Mouse (Mus musculus) thymus, adult 2 months (tissue): ENCODE measurements around the gene P4ha1. TPM values are rescaled to one million over a fixed set of nuclear protein-coding genes. Genes with fewer than 3 reads are reported as not detected.
A peak's percentile ranks its signal among the peaks of the same experiment; 100 is the strongest.
"Not testable (repeated sequence)": the region's sequence is repeated elsewhere in the genome, so short reads cannot be mapped to it uniquely, and the experiment has no call there.

Experiments used
- DNase-seq: peaks from one replicate; pipeline ENCODE4 v3.0.0; 2021
- H3K27ac ChIP-seq: fragments of 200-500 bp; 2 replicates; pipeline ENCODE4 v1.5.1; 2012; ENCODE audit warnings: low read length, control low read depth; ENCODE audit not compliant: control insufficient read depth, insufficient read depth
- H3K27me3 ChIP-seq: fragments of 200-500 bp; 2 replicates; pipeline ENCODE4 v1.6.1; 2012; ENCODE audit warnings: mild to moderate bottlenecking, low read length, moderate library complexity, mixed read lengths; ENCODE audit not compliant: control insufficient read depth, insufficient read depth
- H3K36me3 ChIP-seq: fragments of 200-500 bp; 2 replicates; pipeline ENCODE4 v1.6.1; 2012; ENCODE audit warnings: mild to moderate bottlenecking, low read length, moderate library complexity; ENCODE audit not compliant: control insufficient read depth, insufficient read depth
- H3K4me1 ChIP-seq: fragments of 200-500 bp; replicated peaks from 2 replicates; pipeline ENCODE4 v1.6.1; 2012; ENCODE audit warnings: low read length; ENCODE audit not compliant: control insufficient read depth, insufficient read depth
- H3K4me3 ChIP-seq: fragments of 200-500 bp; 2 replicates; pipeline ENCODE4 v1.5.1; 2012; ENCODE audit warnings: mild to moderate bottlenecking, low read length, control low read depth, moderate library complexity; ENCODE audit not compliant: control insufficient read depth, insufficient read depth
- CTCF ChIP-seq: fragments of 200-500 bp; IDR thresholded peaks from 2 replicates; pipeline ENCODE4 v1.5.1; 2012; ENCODE audit warnings: mild to moderate bottlenecking, control low read depth, low read length, moderate library complexity, borderline replicate concordance; ENCODE audit not compliant: control insufficient read depth, poor library complexity, insufficient read depth; ENCODE audit errors: extremely low read depth
- POLR2A ChIP-seq: fragments of 200-500 bp; IDR thresholded peaks from 2 replicates; pipeline ENCODE4 v1.6.1; 2012; ENCODE audit warnings: mild to moderate bottlenecking, low read length, control low read depth, moderate library complexity; ENCODE audit not compliant: control insufficient read depth, poor library complexity, insufficient read depth; ENCODE audit errors: extremely low read depth
- WGBS: fragments of 180-500 bp; shearing (Covaris S2); methylation state at CpG from one replicate; pipeline ENCODE4 v1.1.7; 2018; 5-methylcytosine and 5-hydroxymethylcytosine counted together
- polyA plus RNA-seq: library from polyadenylated mRNA; depleted of rRNA; stranded (reverse); fragments of >200 nt; gene quantifications from 2 replicates; pipeline ENCODE4 v1.2.3, GENCODE M21; 2012

Gene P4ha1
- polyA plus RNA-seq, 1 experiment: 11.0 TPM

GRCm38 (mm10) chr10:59380411-59380821 lies 57.3 kb downstream of the P4ha1 start:
- Histone ChIP-seq H3K27me3 (no peaks in the 10 kb centered on the region), H3K36me3 (no peaks in the 10 kb centered on the region), H3K4me1 (peaks cover 13% of the 10 kb centered on the region), H3K27ac (peak overlapping the region; percentile 88), H3K4me3 (no peak overlapping the region)
- WGBS: 71% methylated on average over 2 of the region's 2 CpGs
- no peak for TF ChIP-seq POLR2A
- TF ChIP-seq CTCF: no peak
- DNase-seq: no peak

- H3K4me1 ChIP-seq: peaks cover 13% of the 10 kb centered on the region
- H3K4me3 ChIP-seq, H3K36me3 ChIP-seq, H3K27me3 ChIP-seq, H3K27ac ChIP-seq, DNase-seq: not testable (repeated sequence)
- 90% methylated on average over 7 of the region's 10 CpGs for WGBS
These were observed 58.5 kb downstream of the P4ha1 start for GRCm38 (mm10) chr10:59381563-59381962.

- Histone ChIP-seq H3K27me3 (no peaks in the 10 kb centered on the region), H3K4me3 (no peak overlapping the region), H3K4me1 (peaks cover 5% of the 10 kb centered on the region), H3K36me3 (no peaks in the 10 kb centered on the region), H3K27ac (no peak overlapping the region)
- WGBS: 88% methylated on average over 7 of the region's 8 CpGs
- no peak for TF ChIP-seq CTCF
- no peak for TF ChIP-seq POLR2A
- DNase-seq: no peak
These were observed 63.9 kb downstream of the P4ha1 start for GRCm38 (mm10) chr10:59386951-59387350.

- Histone ChIP-seq H3K27ac (no peak overlapping the region), H3K4me3 (no peak overlapping the region), H3K27me3 (no peaks in the 10 kb centered on the region), H3K36me3 (no peaks in the 10 kb centered on the region), H3K4me1 (peaks cover 12% of the 10 kb centered on the region)
- DNase-seq: no peak
- WGBS: 96% methylated on average over 3 of the region's 3 CpGs
- no peak for TF ChIP-seq CTCF
- TF ChIP-seq POLR2A: no peak
These were observed 66.6 kb downstream of the P4ha1 start for GRCm38 (mm10) chr10:59389652-59390051.

- H3K4me1 ChIP-seq: peaks cover 12% of the 10 kb centered on the region
- H3K27ac ChIP-seq: no peak overlapping the region
- 3% methylated on average over 4 of the region's 4 CpGs for WGBS
- TF ChIP-seq CTCF (no peak), POLR2A (no peak)
- no peak overlapping the region for H3K4me3 ChIP-seq
- H3K36me3 ChIP-seq: no peaks in the 10 kb centered on the region
- H3K27me3 ChIP-seq: no peaks in the 10 kb centered on the region
- DNase-seq: no peak
These were observed 68.8 kb downstream of the P4ha1 start for GRCm38 (mm10) chr10:59391907-59392306.

GRCm38 (mm10) chr10:59395461-59395860 lies 72.4 kb downstream of the P4ha1 start, which contains the start of gene Gm10273:
Gene Gm10273 (plus strand): TSS chr10:59395632.
- H3K27me3 ChIP-seq, H3K36me3 ChIP-seq, H3K4me3 ChIP-seq, DNase-seq, H3K27ac ChIP-seq: not testable (repeated sequence)
- WGBS: 98% methylated on average over 13 of the region's 25 CpGs
- H3K4me1 ChIP-seq: peaks cover 12% of the 10 kb centered on the region

- Histone ChIP-seq H3K27me3 (no peaks in the 10 kb centered on the region), H3K27ac (no peak within 1 kb of the TSS), H3K36me3 (no peaks in the 10 kb centered on the region), H3K4me1 (no peaks in the 10 kb centered on the region), H3K4me3 (no peak within 1 kb of the TSS)
- WGBS: 87% methylated on average over 21 of the region's 21 CpGs
- TF ChIP-seq CTCF (no peak), POLR2A (no peak)
- no peak for DNase-seq
These were observed 80.0 kb downstream of the P4ha1 start, which contains the start of gene Pla2g12b for GRCm38 (mm10) chr10:59402899-59403792. Gene Pla2g12b (plus strand): TSS chr10:59403660.
